Mouse (Mus musculus): ENCODE data around the gene Ccr4. TPM values are rescaled to one million over a fixed set of nuclear protein-coding genes. Genes with fewer than 3 reads are reported as not detected.

Gene Ccr4
- polyA plus RNA-seq, 1 experiment from 2014 or later = not detected

DNA sequence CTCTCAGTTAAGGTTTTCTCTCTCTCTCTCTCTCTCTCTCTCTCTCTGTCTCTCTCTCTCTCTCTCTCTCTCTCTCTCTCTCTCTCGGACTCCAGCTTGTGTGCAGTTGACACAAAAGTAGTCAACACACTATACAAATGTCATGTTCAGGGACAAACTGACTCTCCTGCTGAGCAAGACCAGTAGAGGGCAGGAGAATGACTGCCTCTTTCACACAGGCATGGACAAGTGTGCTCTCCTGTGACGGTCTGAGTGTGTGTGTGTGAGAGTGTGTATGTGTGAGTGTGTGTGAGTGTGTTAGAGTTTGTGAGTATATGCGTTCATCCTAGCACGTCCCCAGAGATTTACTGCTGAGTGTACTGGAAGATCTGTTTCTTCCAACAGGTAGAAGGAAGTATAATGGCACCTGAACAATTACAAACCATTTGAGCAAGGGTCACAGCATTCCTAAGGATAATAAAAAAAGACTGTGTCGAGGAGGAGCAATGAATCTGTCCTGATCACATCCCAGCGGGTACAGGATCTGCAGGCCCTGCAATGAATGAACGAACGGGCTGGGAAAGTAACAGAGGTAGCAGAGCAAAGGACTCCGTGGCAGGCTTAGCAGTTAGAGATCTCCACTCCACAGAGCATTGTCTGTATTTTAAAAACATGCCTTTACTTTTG lies 14.2 kb upstream of the Ccr4 start:
- Histone ChIP-seq H3K4me3 (ENCODE audit: low read depth, low read length) (no peak overlapping the region), H3K9me3 (ENCODE audit: low read length) (no peaks in the 10 kb centered on the region), H3K4me1 (ENCODE audit: insufficient read depth) (no peaks in the 10 kb centered on the region), H3K27ac (ENCODE audit: low read depth) (no peak overlapping the region), H3K36me3 (replicated peaks; ENCODE audit: insufficient read depth, low read length) (no peaks in the 10 kb centered on the region), H3K27me3 (ENCODE audit: insufficient read depth, low read length) (no peaks in the 10 kb centered on the region), H3K4me2 (ENCODE audit: low read depth, low read length) (no peak overlapping the region), H3K9ac (replicated peaks) (no peak overlapping the region)
- TF ChIP-seq EP300 (IDR thresholded peaks at IDR 0.05; ENCODE audit: low read depth) (no peak), CTCF (IDR thresholded peaks at IDR 0.05; ENCODE audit: low read depth) (peak; percentile 64)
- ATAC-seq = no peak
- 56% methylated on average over 9 of the region's 9 CpGs for WGBS (ENCODE audit: insufficient replicate concordance)
- DNase-seq = no peak

DNA sequence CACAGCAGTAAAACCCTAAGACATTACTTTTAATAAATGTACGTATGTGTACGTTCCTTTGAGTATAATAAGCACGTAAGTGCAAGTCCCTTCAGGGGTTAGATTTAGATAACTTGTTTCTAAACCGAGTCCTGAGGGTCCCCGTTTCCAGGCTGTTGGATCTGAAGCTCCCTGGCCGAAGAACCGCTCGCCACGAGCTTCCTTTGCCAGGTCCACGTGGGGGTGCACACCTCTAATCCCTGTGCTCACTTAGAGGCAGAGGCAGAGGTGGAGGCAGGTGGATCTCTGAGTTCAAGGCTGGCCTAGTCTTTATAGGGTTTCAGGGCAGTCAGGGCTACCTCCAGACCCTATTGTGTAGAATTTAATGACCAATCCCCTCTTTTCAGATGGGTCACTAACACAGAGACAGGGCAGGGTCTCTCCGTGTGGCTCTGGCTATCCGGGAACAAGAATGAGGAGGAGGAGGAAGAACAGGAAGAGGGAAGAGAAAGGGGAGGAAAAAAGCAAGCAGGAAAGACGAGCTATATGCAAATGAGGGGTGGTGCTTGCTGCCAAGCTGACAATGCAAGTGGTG lies 13.3 kb upstream of the Ccr4 start:
- no peak for ATAC-seq
- no peaks in the 10 kb centered on the region for H3K27me3 ChIP-seq (ENCODE audit: insufficient read depth, low read length)

DNA sequence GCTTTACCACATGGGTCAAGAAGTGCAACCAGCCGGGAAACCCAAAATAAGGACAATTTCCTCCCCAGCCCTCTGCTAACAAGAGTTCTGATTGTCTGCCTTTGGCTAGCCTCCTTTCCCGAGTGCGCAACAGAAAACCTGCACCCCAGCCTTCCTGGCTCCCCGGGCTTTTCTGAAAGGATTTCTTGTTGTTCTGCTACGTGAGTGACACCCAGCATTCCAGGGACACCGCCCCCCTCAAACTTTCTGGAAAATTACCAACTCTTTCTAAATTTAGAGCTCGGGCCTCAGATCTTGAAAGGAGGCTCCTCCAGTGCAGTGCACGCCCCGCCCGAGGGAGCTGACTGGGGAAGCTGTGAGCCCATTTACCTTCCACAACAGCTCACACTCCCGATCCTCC lies 10.6 kb upstream of the Ccr4 start, which contains the start of gene C130032M10Rik:
TSS of gene C130032M10Rik (plus strand) at position 334 of the 400 bp plus-strand sequence.
- Histone ChIP-seq H3K4me1 (ENCODE audit: insufficient read depth) (no peaks in the 10 kb centered on the region), H3K9me3 (ENCODE audit: low read length) (peaks cover 10% of the 10 kb centered on the region), H3K27ac (ENCODE audit: low read depth) (no peak within 1 kb of the TSS), H3K4me2 (ENCODE audit: low read depth, low read length) (no peak within 1 kb of the TSS), H3K27me3 (ENCODE audit: insufficient read depth, low read length) (no peaks in the 10 kb centered on the region), H3K4me3 (ENCODE audit: low read depth, low read length) (no peak within 1 kb of the TSS), H3K9ac (replicated peaks) (no peak within 1 kb of the TSS), H3K36me3 (replicated peaks; ENCODE audit: insufficient read depth, low read length) (no peaks in the 10 kb centered on the region; the same call in 1 of the 2 replicates)
- DNase-seq (no peak), ATAC-seq (no peak)
- TF ChIP-seq EP300 (IDR thresholded peaks at IDR 0.05; ENCODE audit: low read depth) = no peak
- 74% methylated on average over 11 of the region's 11 CpGs for WGBS (ENCODE audit: insufficient replicate concordance)

More for the DNA sequence above, 13.3 kb upstream of the Ccr4 start:
- no peak for TF ChIP-seq CTCF (IDR thresholded peaks at IDR 0.05; ENCODE audit: low read depth)
- no peak for TF ChIP-seq EP300 (IDR thresholded peaks at IDR 0.05; ENCODE audit: low read depth)
- no peak for DNase-seq
- Histone ChIP-seq H3K9me3 (ENCODE audit: low read length) (peaks cover 5% of the 10 kb centered on the region; the same call in 1 of the 2 replicates), H3K9ac (replicated peaks) (no peak overlapping the region), H3K4me3 (ENCODE audit: low read depth, low read length) (no peak overlapping the region), H3K4me2 (ENCODE audit: low read depth, low read length) (no peak overlapping the region), H3K27ac (ENCODE audit: low read depth) (no peak overlapping the region), H3K4me1 (ENCODE audit: insufficient read depth) (no peaks in the 10 kb centered on the region), H3K36me3 (replicated peaks; ENCODE audit: insufficient read depth, low read length) (no peaks in the 10 kb centered on the region; the same call in 1 of the 2 replicates)
- 70% methylated on average over 13 of the region's 13 CpGs for WGBS (ENCODE audit: insufficient replicate concordance)

DNA sequence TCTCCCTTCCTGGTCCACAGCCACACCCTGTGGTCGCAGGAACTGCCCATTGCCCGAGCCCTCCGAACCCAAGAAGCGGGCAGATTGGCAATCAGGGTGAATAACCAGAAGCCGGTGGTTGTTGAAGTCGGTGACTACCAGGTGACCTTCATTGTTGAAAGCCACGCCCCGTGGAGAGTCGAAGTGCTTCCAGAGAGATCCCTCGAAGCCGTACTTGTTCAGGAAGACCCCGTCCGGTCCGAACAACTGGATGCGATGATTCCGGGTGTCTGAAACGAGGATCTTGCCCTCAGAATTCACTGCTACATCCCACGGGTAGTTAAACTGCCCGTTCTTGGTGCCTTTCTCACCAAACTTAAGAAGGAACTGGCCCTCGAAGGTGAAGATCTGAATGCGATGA lies 8.1 kb upstream of the Ccr4 start:
- Histone ChIP-seq H3K36me3 (replicated peaks; ENCODE audit: insufficient read depth, low read length) (no peaks in the 10 kb centered on the region; the same call in 1 of the 2 replicates), H3K9me3 (ENCODE audit: low read length) (peaks cover 10% of the 10 kb centered on the region), H3K4me2 (ENCODE audit: low read depth, low read length) (no peak overlapping the region), H3K9ac (replicated peaks) (no peak overlapping the region), H3K4me3 (ENCODE audit: low read depth, low read length) (no peak overlapping the region), H3K27me3 (ENCODE audit: insufficient read depth, low read length) (no peaks in the 10 kb centered on the region), H3K4me1 (ENCODE audit: insufficient read depth) (no peaks in the 10 kb centered on the region), H3K27ac (ENCODE audit: low read depth) (no peak overlapping the region)
- no peak for ATAC-seq
- DNase-seq = no peak
- WGBS (ENCODE audit: insufficient replicate concordance) = 92% methylated on average over 21 of the region's 21 CpGs
- TF ChIP-seq EP300 (IDR thresholded peaks at IDR 0.05; ENCODE audit: low read depth) (no peak), CTCF (IDR thresholded peaks at IDR 0.05; ENCODE audit: low read depth) (no peak)

DNA sequence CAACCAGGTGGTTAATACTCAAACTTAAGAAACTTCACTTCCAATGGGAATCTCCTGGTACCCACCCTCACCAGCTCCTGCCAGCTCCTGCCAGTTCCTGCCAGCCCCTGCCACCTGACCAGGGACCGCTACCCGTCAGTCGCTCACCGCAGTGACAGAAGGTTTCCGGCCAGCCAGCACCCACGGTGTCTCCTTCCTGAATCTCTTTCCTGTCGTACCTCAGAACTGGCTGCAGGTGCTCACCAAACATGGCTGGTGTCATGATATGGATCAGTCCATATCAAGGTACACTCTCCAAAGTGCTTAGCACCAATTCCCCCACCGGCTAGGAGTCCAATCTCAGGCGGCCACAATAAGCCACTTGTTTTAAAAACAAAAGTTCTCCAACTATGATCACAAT lies 5.1 kb upstream of the Ccr4 start:
- no peak for DNase-seq
- Histone ChIP-seq H3K27me3 (ENCODE audit: insufficient read depth, low read length) (no peaks in the 10 kb centered on the region), H3K9ac (replicated peaks) (no peak overlapping the region), H3K4me2 (ENCODE audit: low read depth, low read length) (no peak overlapping the region), H3K27ac (ENCODE audit: low read depth) (no peak overlapping the region), H3K4me3 (ENCODE audit: low read depth, low read length) (no peak overlapping the region), H3K4me1 (ENCODE audit: insufficient read depth) (no peaks in the 10 kb centered on the region), H3K9me3 (ENCODE audit: low read length) (peaks cover 10% of the 10 kb centered on the region), H3K36me3 (replicated peaks; ENCODE audit: insufficient read depth, low read length) (no peaks in the 10 kb centered on the region; the same call in 1 of the 2 replicates)
- ATAC-seq = no peak
- no peak for TF ChIP-seq EP300 (IDR thresholded peaks at IDR 0.05; ENCODE audit: low read depth)
- no peak for TF ChIP-seq CTCF (IDR thresholded peaks at IDR 0.05; ENCODE audit: low read depth)
- whole genome bisulfite sequencing (ENCODE audit: insufficient replicate concordance) = 67% methylated on average over 9 of the region's 9 CpGs

DNA sequence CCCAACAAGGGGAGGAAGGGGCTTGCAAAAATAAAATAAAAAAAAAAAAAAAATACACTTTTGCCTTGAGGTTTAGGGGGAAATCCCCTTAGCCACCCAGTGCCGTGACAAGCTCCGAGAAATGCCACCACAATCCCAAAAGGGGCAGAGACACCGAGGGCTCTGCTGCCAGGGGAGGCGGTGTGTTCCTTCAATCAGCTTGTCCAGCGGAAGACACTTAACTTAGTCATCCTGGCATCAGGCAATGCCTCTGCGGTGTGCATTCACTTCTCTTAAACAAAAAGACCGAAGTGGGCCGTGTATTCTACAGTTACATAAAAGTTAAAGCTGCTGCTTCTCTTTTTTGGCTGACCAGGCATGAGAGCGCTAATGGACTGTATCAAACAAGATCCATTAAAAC lies 2.7 kb upstream of the Ccr4 start:
- Histone ChIP-seq H3K27me3 (ENCODE audit: insufficient read depth, low read length) (no peaks in the 10 kb centered on the region), H3K4me1 (ENCODE audit: insufficient read depth) (no peaks in the 10 kb centered on the region), H3K9ac (replicated peaks) (no peak overlapping the region), H3K4me3 (ENCODE audit: low read depth, low read length) (no peak overlapping the region), H3K36me3 (replicated peaks; ENCODE audit: insufficient read depth, low read length) (no peaks in the 10 kb centered on the region), H3K27ac (ENCODE audit: low read depth) (no peak overlapping the region), H3K9me3 (ENCODE audit: low read length) (no peaks in the 10 kb centered on the region), H3K4me2 (ENCODE audit: low read depth, low read length) (no peak overlapping the region)
- WGBS (ENCODE audit: insufficient replicate concordance) = 74% methylated on average over 9 of the region's 9 CpGs
- ATAC-seq (no peak), DNase-seq (no peak)
- no peak for TF ChIP-seq EP300 (IDR thresholded peaks at IDR 0.05; ENCODE audit: low read depth)
- no peak for TF ChIP-seq CTCF (IDR thresholded peaks at IDR 0.05; ENCODE audit: low read depth)

All from liver, postnatal 0 days (tissue).